Mouse (Mus musculus) erythroblast, embryonic 14.5 days (primary cell): Measurements from ENCODE around the gene Trp53.

Experiments
- GATA1 ChIP-seq: IDR thresholded peaks from 2 replicates; pipeline ENCODE4 v1.6.1; 2012; ENCODE audit warnings: low read length, inconsistent platforms, mixed read lengths
- TAL1 ChIP-seq: IDR thresholded peaks from 3 replicates; pipeline ENCODE4 v1.6.1; 2012; ENCODE audit warnings: low read length, inconsistent platforms, mixed read lengths

- TF ChIP-seq GATA1 = no peak
- TF ChIP-seq TAL1 = no peak
Measured at GRCm38 (mm10) chr11:69553341-69553721, 26.8 kb upstream of the Trp53 start.
